ENCODE assay signal across 8 mouse cellular contexts in the genomic region with DNA sequence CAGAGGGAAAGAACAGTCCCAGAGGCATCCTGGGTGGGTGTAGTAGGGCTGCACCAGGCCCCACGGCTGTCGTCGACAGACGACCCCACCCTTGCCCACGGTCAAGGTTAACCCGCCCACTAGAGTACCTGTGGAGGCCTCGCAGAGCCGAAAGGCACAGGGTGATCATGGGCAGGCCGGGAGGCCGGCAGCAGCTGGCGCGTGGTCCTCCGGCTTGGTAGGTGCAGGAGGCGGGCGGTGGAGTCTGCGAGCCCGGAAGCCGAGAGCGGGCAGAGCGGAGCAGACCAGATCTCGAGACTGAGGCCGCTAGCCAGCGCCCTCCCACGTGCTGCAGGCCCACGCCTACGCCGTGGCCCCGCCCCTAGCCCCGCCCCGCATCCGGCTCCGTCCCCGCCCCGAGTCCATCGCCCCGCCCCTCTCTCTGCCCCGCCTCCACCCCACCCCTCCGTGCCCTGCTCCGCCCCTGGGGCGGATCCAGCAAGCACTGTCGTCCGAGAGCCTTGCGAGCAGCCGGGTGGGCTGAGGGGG. TPM values are rescaled to one million over a fixed set of nuclear protein-coding genes. Genes with fewer than 3 reads are reported as not detected.
DNase-seq lines count a peak whose midpoint lies in the region; ATAC-seq and TF ChIP-seq lines count a peak whose summit lies in the region.

A gene (minus strand): TSS at position 327 of the 528 bp plus-strand sequence.
A gene (plus strand): TSS at position 454 of the 528 bp plus-strand sequence.

- peak within 1 kb of the TSS; percentile 71 for H3K27ac ChIP-seq in forebrain, embryonic 13.5 days
- H3K27ac ChIP-seq in liver, embryonic 15.5 days (replicated peaks) = peak within 1 kb of the TSS; percentile 57
- H3K27ac ChIP-seq in neural tube, embryonic 12.5 days = 0 out of 2 replicates have a peak within 1 kb of the TSS, but pooled peaks have one; percentile 15
- peak within 1 kb of the TSS; percentile 82 for H3K27ac ChIP-seq in stomach, postnatal 0 days (replicated peaks)

- intact Hi-C loops in heart, postnatal 10 days (cut with DNase I) = no loop called here

- H3K4me3 ChIP-seq in forebrain, embryonic 13.5 days = peak within 1 kb of the TSS; percentile 73
- H3K4me3 ChIP-seq in liver, embryonic 15.5 days (replicated peaks) = peak within 1 kb of the TSS; percentile 69
- H3K4me3 ChIP-seq in neural tube, embryonic 12.5 days = peak within 1 kb of the TSS; percentile 67
- peak within 1 kb of the TSS; percentile 94 for H3K4me3 ChIP-seq in stomach, postnatal 0 days (ENCODE audit: low read depth, low read length)

- peaks cover 2% of the 10 kb centered on the region; the same call in 1 of the 2 replicates for H3K9me3 ChIP-seq in forebrain, embryonic 13.5 days (replicated peaks)
- no peaks in the 10 kb centered on the region for H3K9me3 ChIP-seq in liver, embryonic 15.5 days (replicated peaks)
- H3K9me3 ChIP-seq in neural tube, embryonic 12.5 days = peaks cover 2% of the 10 kb centered on the region; the same call in 1 of the 2 replicates
- H3K9me3 ChIP-seq in stomach, postnatal 0 days (ENCODE audit: control insufficient read depth, low read length) = no peaks in the 10 kb centered on the region

- peak within 1 kb of the TSS; percentile 93 for H3K4me2 ChIP-seq in forebrain, embryonic 13.5 days
- H3K4me2 ChIP-seq in liver, embryonic 15.5 days = peak within 1 kb of the TSS; percentile 97
- H3K4me2 ChIP-seq in neural tube, embryonic 12.5 days (replicated peaks) = peak within 1 kb of the TSS; percentile 96
- peak within 1 kb of the TSS; percentile 98 for H3K4me2 ChIP-seq in stomach, postnatal 0 days (replicated peaks; ENCODE audit: low read depth)

- WGBS in forebrain, embryonic 13.5 days = under 1% methylated on average over 38 of the region's 44 CpGs
- under 1% methylated on average over 34 of the region's 44 CpGs for WGBS in liver, embryonic 15.5 days (ENCODE audit: insufficient replicate concordance)
- 1% methylated on average over 35 of the region's 44 CpGs for WGBS in neural tube, embryonic 12.5 days
- WGBS in stomach, postnatal 0 days = 2% methylated on average over 37 of the region's 44 CpGs

- peak; percentile 86 for DNase-seq in ES-CJ7 (ENCODE audit: low read depth, low spot score)
- peak; percentile 87 to 88 for DNase-seq in heart, postnatal 10 days
- peak; percentile 92 to 94 for DNase-seq in kidney, postnatal 4 days
- peak; percentile 95 for DNase-seq in stomach, postnatal 0 days (ENCODE audit: low spot score)

- H3K27me3 ChIP-seq in forebrain, embryonic 13.5 days = no peaks in the 10 kb centered on the region
- H3K27me3 ChIP-seq in liver, embryonic 15.5 days = peaks cover 23% of the 10 kb centered on the region
- no peaks in the 10 kb centered on the region for H3K27me3 ChIP-seq in neural tube, embryonic 12.5 days (replicated peaks)
- no peaks in the 10 kb centered on the region for H3K27me3 ChIP-seq in stomach, postnatal 0 days (ENCODE audit: control insufficient read depth, insufficient read depth, low read length)

- ATAC-seq in cerebellum, adult (ENCODE audit: insufficient number of reproducible peaks, low FRiP score, low TSS enrichment) = peak; percentile 89
- ATAC-seq in forebrain, embryonic 13.5 days = peak; percentile 96
- ATAC-seq in liver, embryonic 15.5 days (ENCODE audit: insufficient read depth) = peak; percentile 97
- ATAC-seq in neural tube, embryonic 12.5 days (ENCODE audit: low FRiP score, low read depth) = peak; percentile 97
- peak; percentile 99 for ATAC-seq in stomach, postnatal 0 days (ENCODE audit: low FRiP score, low TSS enrichment)

- H3K9ac ChIP-seq in forebrain, embryonic 13.5 days = peak within 1 kb of the TSS; percentile 77
- H3K9ac ChIP-seq in liver, embryonic 15.5 days = peak within 1 kb of the TSS; percentile 60
- H3K9ac ChIP-seq in neural tube, embryonic 12.5 days = peak within 1 kb of the TSS; percentile 72
- H3K9ac ChIP-seq in stomach, postnatal 0 days (ENCODE audit: low read length) = peak within 1 kb of the TSS; percentile 76

- H3K36me3 ChIP-seq in forebrain, embryonic 13.5 days (ENCODE audit: poor library complexity, severe bottlenecking) = peaks cover 10% of the 10 kb centered on the region; the same call in 1 of the 2 replicates
- no peaks in the 10 kb centered on the region for H3K36me3 ChIP-seq in liver, embryonic 15.5 days (replicated peaks)
- peaks cover 3% of the 10 kb centered on the region; the same call in 1 of the 2 replicates for H3K36me3 ChIP-seq in neural tube, embryonic 12.5 days
- no peaks in the 10 kb centered on the region for H3K36me3 ChIP-seq in stomach, postnatal 0 days (ENCODE audit: control insufficient read depth, insufficient read depth, low read length)

- no peak for TF ChIP-seq CTCF in stomach, postnatal 0 days (IDR thresholded peaks at IDR 0.05; ENCODE audit: low read depth)

- peaks cover 29% of the 10 kb centered on the region for H3K4me1 ChIP-seq in forebrain, embryonic 13.5 days
- peaks cover 21% of the 10 kb centered on the region for H3K4me1 ChIP-seq in liver, embryonic 15.5 days (replicated peaks)
- peaks cover 8% of the 10 kb centered on the region; the same call in 1 of the 2 replicates for H3K4me1 ChIP-seq in neural tube, embryonic 12.5 days
- no peaks in the 10 kb centered on the region for H3K4me1 ChIP-seq in stomach, postnatal 0 days (replicated peaks; ENCODE audit: control insufficient read depth, insufficient read depth)

- TF ChIP-seq EP300 in stomach, postnatal 0 days (optimal IDR thresholded peaks at IDR 0.05) = no peak

RNA-seq across cellular contexts. Expression of the first gene that starts in this region (rescaled TPM):
- 22.3 and 25.7 TPM in 2 replicates for polyA plus RNA-seq in forebrain, embryonic 13.5 days (2015; fragmentation: Nextera tagmentation; extraction: Ambion mirVana)
- 10 to 100 TPM; 21.6 to 21.8 TPM for total RNA-seq in heart, postnatal 10 days (2021)
- 12.5 and 12.8 TPM in 2 replicates for polyA plus RNA-seq in liver, embryonic 15.5 days (2015; fragmentation: Nextera tagmentation; extraction: Ambion mirVana)
- 23.8 and 26.0 TPM in 2 replicates for polyA plus RNA-seq in neural tube, embryonic 12.5 days (2016; fragmentation: Nextera tagmentation; extraction: Ambion mirVana)
- 22.3 and 22.5 TPM in 2 replicates for polyA plus RNA-seq in stomach, postnatal 0 days (2015; fragmentation: Nextera tagmentation; extraction: Ambion mirVana)

RNA-seq across cellular contexts. Expression of the second gene that starts in this region (rescaled TPM):
- 24.6 and 27.8 TPM in 2 replicates for polyA plus RNA-seq in forebrain, embryonic 13.5 days (2015; fragmentation: Nextera tagmentation; extraction: Ambion mirVana)
- 1 to 10 TPM; 2.0 to 2.1 TPM for total RNA-seq in heart, postnatal 10 days (2021)
- 0.47 and 0.70 TPM in 2 replicates for polyA plus RNA-seq in liver, embryonic 15.5 days (2015; fragmentation: Nextera tagmentation; extraction: Ambion mirVana)
- 26.4 and 28.1 TPM in 2 replicates for polyA plus RNA-seq in neural tube, embryonic 12.5 days (2016; fragmentation: Nextera tagmentation; extraction: Ambion mirVana)
- 3.3 TPM in 2 replicates for polyA plus RNA-seq in stomach, postnatal 0 days (2015; fragmentation: Nextera tagmentation; extraction: Ambion mirVana)

Comparison
In these comparisons a context has a peak if more than half of its experiments do, and no peak if none do; other contexts are left out.
1. Peak in every context shown above with its lines: DNase-seq, ATAC-seq, H3K4me3 ChIP-seq and H3K27ac ChIP-seq.
2. H3K27ac ChIP-seq: peak in every context shown above with its lines; median percentile 82 in stomach, postnatal 0 days; 71 in forebrain, embryonic 13.5 days; 57 in liver, embryonic 15.5 days; 15 in neural tube, embryonic 12.5 days.